Mouse (Mus musculus): ENCODE measurements around the gene Ino80d. TPM values are rescaled to one million over a fixed set of nuclear protein-coding genes. Genes with fewer than 3 reads are reported as not detected.

Gene Ino80d
- polyA plus RNA-seq, 1 experiment, result 9.1 TPM

GRCm38 (mm10) chr1:62914495-62914894, 200.0 kb downstream of the Ino80d start:
- DNase-seq (ENCODE audit: low read depth), result no peak

GRCm38 (mm10) chr1:62911426-62911825, 203.0 kb downstream of the Ino80d start:
- DNase-seq (ENCODE audit: low read depth), result no peak

- no peak for DNase-seq (ENCODE audit: low read depth)
These were observed 205.3 kb downstream of the Ino80d start for GRCm38 (mm10) chr1:62909126-62909525.

- DNase-seq (ENCODE audit: low read depth), result no peak
These were observed 206.0 kb downstream of the Ino80d start for GRCm38 (mm10) chr1:62908508-62908907.

Other genes with a start within 250 kb of the Ino80d start
- gene Eef1b2, start 62.2 kb upstream of the Ino80d start, polyA plus RNA-seq (2012; rRNA removed), result 360 and 598 TPM in 2 replicates
- gene Ndufs1, start 62.2 kb upstream of the Ino80d start, polyA plus RNA-seq (2012; rRNA removed), result 39.1 and 49.5 TPM in 2 replicates
- 0.96 and 1.0 TPM in 2 replicates for gene Gpr1, start 99.9 kb upstream of the Ino80d start, polyA plus RNA-seq (2012; rRNA removed)
- gene Zdbf2, start 158.6 kb upstream of the Ino80d start, polyA plus RNA-seq (2012; rRNA removed), result 0.14 and 0.32 TPM in 2 replicates

Measured in gonadal fat pad, adult 2 months (tissue).